Comparison of ENCODE assay signal across 31 mouse cellular contexts in genomic region chr11:55398371-55398770, GRCm38 (mm10). TPM values are rescaled to one million over a fixed set of nuclear protein-coding genes. Genes with fewer than 3 reads are reported as not detected.
DNase-seq lines count a peak whose midpoint lies in the region; ATAC-seq lines count a peak whose summit lies in the region.
"Had no signal": no experiment of that assay in that cellular context is flagged by ENCODE, and none has a peak within 500 bp of the region (broad histone marks: within the 10 kb centered on the region; RNA-seq: fewer than 3 reads in every experiment).

No protein-coding gene starts in this region.

- H3K9ac ChIP-seq in heart, embryonic 16.5 days (ENCODE audit: low read length) = no peak overlapping the region
- no peak overlapping the region for H3K9ac ChIP-seq in heart, embryonic 12.5 days
- H3K9ac ChIP-seq in lung, embryonic 16.5 days (ENCODE audit: low read length) = no peak overlapping the region
- H3K9ac ChIP-seq: forebrain, embryonic 13.5 days; hindbrain, embryonic 15.5 days; kidney, embryonic 15.5 days; limb, embryonic 13.5 days; liver, embryonic 14.5 days; midbrain, embryonic 12.5 days; neural tube, embryonic 12.5 days had no signal

- DNase-seq in gastrocnemius, postnatal 10 days = peak; percentile 5
- DNase-seq in gastrocnemius, postnatal 25 days = no peak
- DNase-seq in lung, postnatal 14 days = no peak
- no peak for DNase-seq in thymus, postnatal 25 days
- DNase-seq: adrenal gland, postnatal 14 days; cerebellum, adult 18-20 months; cerebellum, postnatal 10 days; kidney, adult 11 months; kidney, postnatal 36 days; lung, adult 2 months; lung, postnatal 36 days; right cerebral cortex, postnatal 4 days had no signal

- H3K27ac ChIP-seq in heart, embryonic 16.5 days (ENCODE audit: low read length) = peak overlapping the region; percentile 0; the same call in 1 of the 2 replicates
- no peak overlapping the region for H3K27ac ChIP-seq in heart, embryonic 12.5 days (ENCODE audit: poor library complexity, severe bottlenecking)
- peak overlapping the region; percentile 44; the same call in 1 of the 2 replicates for H3K27ac ChIP-seq in lung, embryonic 16.5 days (ENCODE audit: low read length)
- H3K27ac ChIP-seq: forebrain, embryonic 13.5 days; hindbrain, embryonic 10.5 days; hindbrain, embryonic 15.5 days; kidney, embryonic 15.5 days; left cerebral cortex, adult 2 months; limb, embryonic 13.5 days; liver, embryonic 14.5 days; midbrain, embryonic 12.5 days; neural tube, embryonic 12.5 days had no signal

- no peak overlapping the region for H3K4me2 ChIP-seq in heart, embryonic 16.5 days (ENCODE audit: low read depth, low read length)
- H3K4me2 ChIP-seq in heart, embryonic 12.5 days = no peak overlapping the region
- no peak overlapping the region for H3K4me2 ChIP-seq in lung, embryonic 16.5 days (ENCODE audit: low read depth, low read length)
- H3K4me2 ChIP-seq: forebrain, embryonic 13.5 days; hindbrain, embryonic 15.5 days; kidney, embryonic 15.5 days; limb, embryonic 13.5 days; midbrain, embryonic 12.5 days; neural tube, embryonic 12.5 days had no signal

- no peaks in the 10 kb centered on the region for H3K27me3 ChIP-seq in heart, embryonic 16.5 days (ENCODE audit: control insufficient read depth, insufficient read depth, low read length)
- no peaks in the 10 kb centered on the region for H3K27me3 ChIP-seq in heart, embryonic 12.5 days (replicated peaks)
- no peaks in the 10 kb centered on the region for H3K27me3 ChIP-seq in lung, embryonic 16.5 days (ENCODE audit: control insufficient read depth, insufficient read depth, low read depth, low read length)
- H3K27me3 ChIP-seq: forebrain, embryonic 13.5 days; hindbrain, embryonic 15.5 days; kidney, embryonic 15.5 days; limb, embryonic 13.5 days; midbrain, embryonic 12.5 days; neural tube, embryonic 12.5 days; Patski had no signal

- WGBS in heart, embryonic 16.5 days = 90% methylated on average over 8 of the region's 8 CpGs
- 91% methylated on average over 8 of the region's 8 CpGs for WGBS in heart, embryonic 12.5 days
- WGBS in lung, embryonic 16.5 days = 90% methylated on average over 8 of the region's 8 CpGs

- peaks cover 72% of the 10 kb centered on the region for H3K36me3 ChIP-seq in heart, embryonic 16.5 days (ENCODE audit: control insufficient read depth, insufficient read depth)
- H3K36me3 ChIP-seq in heart, embryonic 12.5 days = peaks cover 88% of the 10 kb centered on the region
- H3K36me3 ChIP-seq in lung, embryonic 16.5 days (ENCODE audit: control insufficient read depth, insufficient read depth, low read length) = peaks cover 77% of the 10 kb centered on the region
- H3K36me3 ChIP-seq: hindbrain, embryonic 15.5 days had no signal

- H3K9me3 ChIP-seq in heart, embryonic 16.5 days (replicated peaks; ENCODE audit: control insufficient read depth, low read length) = no peaks in the 10 kb centered on the region
- H3K9me3 ChIP-seq in heart, embryonic 12.5 days (replicated peaks) = no peaks in the 10 kb centered on the region
- H3K9me3 ChIP-seq in lung, embryonic 16.5 days (ENCODE audit: control insufficient read depth, low read length) = no peaks in the 10 kb centered on the region
- H3K9me3 ChIP-seq: forebrain, embryonic 13.5 days; hindbrain, embryonic 10.5 days; hindbrain, embryonic 15.5 days; kidney, embryonic 15.5 days; limb, embryonic 13.5 days; megakaryocyte, embryonic 14.5 days; midbrain, embryonic 12.5 days; neural tube, embryonic 12.5 days had no signal

- ATAC-seq in heart, embryonic 16.5 days (replicated peaks; ENCODE audit: extremely low read depth, insufficient read depth, low FRiP score) = no peak
- ATAC-seq in heart, embryonic 12.5 days (ENCODE audit: insufficient number of reproducible peaks, low FRiP score) = no peak; the same call in 1 of the 2 replicates
- ATAC-seq in lung, embryonic 16.5 days (ENCODE audit: low read depth) = no peak
- ATAC-seq: forebrain, embryonic 13.5 days; inflammation-experienced regulatory T-cells, adult 6 months; Patski had no signal

- peaks cover 9% of the 10 kb centered on the region for H3K4me1 ChIP-seq in heart, embryonic 16.5 days (ENCODE audit: control insufficient read depth, insufficient read depth, low read length)
- H3K4me1 ChIP-seq in heart, embryonic 12.5 days (replicated peaks) = peaks cover 10% of the 10 kb centered on the region; the same call in 1 of the 2 replicates
- no peaks in the 10 kb centered on the region for H3K4me1 ChIP-seq in lung, embryonic 16.5 days (replicated peaks; ENCODE audit: control insufficient read depth, insufficient read depth, low read length)
- H3K4me1 ChIP-seq: forebrain, embryonic 13.5 days; hindbrain, embryonic 10.5 days; hindbrain, embryonic 15.5 days; kidney, embryonic 15.5 days; limb, embryonic 13.5 days; midbrain, embryonic 12.5 days; neural tube, embryonic 12.5 days had no signal

- H3K4me3 ChIP-seq in heart, embryonic 16.5 days (ENCODE audit: low read length) = no peak overlapping the region
- no peak overlapping the region for H3K4me3 ChIP-seq in heart, embryonic 12.5 days
- H3K4me3 ChIP-seq in lung, embryonic 16.5 days (ENCODE audit: low read length) = no peak overlapping the region
- H3K4me3 ChIP-seq: forebrain, embryonic 13.5 days; hindbrain, embryonic 10.5 days; hindbrain, embryonic 15.5 days; kidney, embryonic 15.5 days; layer of hippocampus, adult 2 months; left cerebral cortex, adult 2 months; limb, embryonic 13.5 days; megakaryocyte, embryonic 14.5 days; midbrain, embryonic 12.5 days; myocyte; neural tube, embryonic 12.5 days had no signal

RNA-seq across cellular contexts. Expression of gene Sparc, which starts 24.6 kb away (rescaled TPM):
- 1,000 to 10,000 TPM; 2,118 to 2,804 TPM for total RNA-seq in gastrocnemius, postnatal 10 days (2021)
- 1,000 to 10,000 TPM in 1 of 2 experiments, 100 to 1,000 TPM in 1; 811 to 1,001 TPM for total RNA-seq in gastrocnemius, postnatal 25 days (2021)
- polyA plus RNA-seq in heart, embryonic 16.5 days (2015; fragmentation: Nextera tagmentation; extraction: Ambion mirVana) = 1,876 and 1,966 TPM in 2 replicates
- polyA plus RNA-seq in heart, embryonic 12.5 days (2016; fragmentation: Nextera tagmentation; extraction: Ambion mirVana) = 1,393 and 1,408 TPM in 2 replicates
- polyA plus RNA-seq in lung, embryonic 16.5 days (2015; fragmentation: Nextera tagmentation; extraction: Ambion mirVana) = 2,256 and 2,274 TPM in 2 replicates
- total RNA-seq: common myeloid progenitor, adult 5-6 weeks; MEL had no signal
- polyA plus RNA-seq: inflammation-experienced regulatory T-cells, adult 6 months had no signal
